Mouse (Mus musculus) cerebellum, adult 11-12 months (tissue): Measurements from ENCODE around the gene Hist1h3g.
"Not testable (repeated sequence)": the region's sequence is repeated elsewhere in the genome, so short reads cannot be mapped to it uniquely, and the experiment has no call there.

Source experiments
- DNase-seq: peaks from one replicate; pipeline ENCODE4 v3.0.0; 2022

Gene Hist1h3g

DNA sequence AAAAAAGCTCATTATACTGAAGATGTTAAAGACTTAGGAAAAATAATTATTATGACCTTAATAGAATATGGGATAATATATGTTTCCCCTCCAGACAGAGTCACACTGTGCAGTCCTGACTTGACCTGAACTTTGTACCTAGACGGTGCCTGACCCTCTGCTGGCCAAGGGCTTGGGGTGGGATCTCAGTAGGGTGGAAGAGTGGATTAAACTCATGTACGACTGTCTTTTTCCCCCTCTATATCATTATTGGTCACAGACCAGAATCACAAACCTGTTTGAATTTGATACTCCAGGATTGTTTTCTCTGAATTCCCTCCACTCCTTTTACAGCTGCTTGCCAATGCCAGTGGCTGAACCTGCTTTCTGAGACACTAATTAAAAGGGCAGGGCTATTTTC lies 25.5 kb downstream of the Hist1h3g start:
- not testable (repeated sequence) for DNase-seq

GRCm38 (mm10) chr13:23561531-23561882 lies 26.3 kb downstream of the Hist1h3g start:
- DNase-seq: not testable (repeated sequence)

- DNase-seq: peak; percentile 93
Observed at GRCm38 (mm10) chr13:23561883-23562659, 26.8 kb downstream of the Hist1h3g start, which contains the start of gene Hist1h3e. TSS of gene Hist1h3e (minus strand) at chr13:23562369.

DNA sequence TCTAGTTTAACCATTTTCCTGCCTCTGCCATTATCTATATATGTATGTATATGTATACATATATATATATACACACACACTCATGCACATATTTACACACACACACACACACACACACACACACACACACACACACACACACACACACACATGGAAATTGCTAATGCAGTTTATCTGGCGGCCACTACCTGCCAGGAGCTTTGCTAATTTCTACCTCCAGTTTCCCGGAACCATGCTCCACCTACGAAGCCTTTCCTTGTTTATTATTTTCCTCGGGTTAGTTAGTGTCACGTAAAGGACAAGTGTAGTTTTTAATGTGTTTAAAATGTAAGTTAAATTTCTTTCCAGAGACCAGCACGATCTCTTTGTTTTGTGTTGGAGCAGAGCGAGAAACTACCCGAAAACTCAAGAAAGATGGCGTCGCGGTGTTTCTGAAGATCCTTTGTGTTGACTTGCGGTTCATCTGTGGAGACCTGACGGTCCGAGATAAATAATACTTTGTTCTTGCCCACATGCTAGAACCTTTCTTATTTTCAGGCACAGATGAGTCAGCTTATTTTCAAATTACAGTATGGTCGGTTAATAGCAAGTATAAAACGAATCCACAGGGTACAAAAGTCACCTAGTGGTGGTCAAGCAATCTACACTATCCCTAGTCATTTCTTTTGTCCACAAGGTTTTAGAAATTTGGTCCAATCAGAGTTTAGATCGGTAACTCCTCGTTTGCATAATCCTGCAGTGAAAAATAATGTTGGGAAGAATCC lies 27.7 kb downstream of the Hist1h3g start:
- no peak for DNase-seq

DNA sequence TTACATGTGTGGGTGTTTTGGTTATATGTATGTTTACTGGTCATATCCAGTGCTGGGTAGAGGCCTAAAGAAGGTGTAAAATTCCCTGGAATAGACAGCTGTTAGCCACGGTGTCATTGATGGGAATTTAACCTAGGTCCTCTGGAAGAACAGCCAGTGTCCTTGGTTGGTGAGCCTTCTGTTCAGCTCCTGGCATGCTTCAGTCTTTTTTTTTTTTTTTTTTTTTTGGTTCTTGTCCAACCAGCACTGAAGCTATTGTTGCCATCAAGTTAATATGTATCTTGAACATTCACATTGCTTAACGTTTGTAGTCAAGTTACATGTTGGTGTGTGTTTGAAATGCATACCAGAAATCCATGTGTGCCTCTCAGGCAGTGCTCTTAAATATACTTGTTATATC lies 29.3 kb downstream of the Hist1h3g start:
- no peak for DNase-seq

DNA sequence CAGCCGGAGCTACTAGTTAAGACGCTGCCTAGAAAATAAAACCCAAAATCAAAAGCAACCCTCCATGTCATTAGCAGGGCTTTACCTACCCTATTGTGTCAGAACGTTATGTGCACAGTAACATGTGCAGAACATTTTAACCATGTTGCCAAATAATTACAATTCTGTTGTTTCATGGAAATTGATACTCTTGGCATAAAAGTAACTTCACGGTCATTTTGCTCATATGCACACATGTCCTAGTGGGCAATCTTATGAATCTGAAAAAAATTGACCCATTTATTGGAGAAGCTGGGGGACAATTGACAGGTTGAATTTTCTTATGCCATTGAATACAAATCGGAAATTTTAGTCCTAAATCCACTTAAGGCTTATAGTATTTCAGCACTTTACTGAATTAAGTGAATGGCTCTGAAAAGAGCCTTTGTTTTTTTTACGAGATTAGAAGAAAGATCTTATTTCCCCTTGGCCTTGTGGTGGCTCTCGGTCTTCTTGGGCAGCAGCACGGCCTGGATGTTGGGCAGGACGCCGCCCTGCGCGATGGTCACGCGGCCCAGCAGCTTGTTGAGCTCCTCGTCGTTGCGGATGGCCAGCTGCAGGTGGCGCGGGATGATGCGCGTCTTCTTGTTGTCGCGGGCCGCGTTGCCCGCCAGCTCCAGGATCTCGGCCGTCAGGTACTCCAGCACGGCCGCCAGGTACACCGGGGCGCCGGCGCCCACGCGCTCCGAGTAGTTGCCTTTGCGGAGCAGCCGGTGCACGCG lies 35.2 kb downstream of the Hist1h3g start:
- DNase-seq: not testable (repeated sequence)

DNA sequence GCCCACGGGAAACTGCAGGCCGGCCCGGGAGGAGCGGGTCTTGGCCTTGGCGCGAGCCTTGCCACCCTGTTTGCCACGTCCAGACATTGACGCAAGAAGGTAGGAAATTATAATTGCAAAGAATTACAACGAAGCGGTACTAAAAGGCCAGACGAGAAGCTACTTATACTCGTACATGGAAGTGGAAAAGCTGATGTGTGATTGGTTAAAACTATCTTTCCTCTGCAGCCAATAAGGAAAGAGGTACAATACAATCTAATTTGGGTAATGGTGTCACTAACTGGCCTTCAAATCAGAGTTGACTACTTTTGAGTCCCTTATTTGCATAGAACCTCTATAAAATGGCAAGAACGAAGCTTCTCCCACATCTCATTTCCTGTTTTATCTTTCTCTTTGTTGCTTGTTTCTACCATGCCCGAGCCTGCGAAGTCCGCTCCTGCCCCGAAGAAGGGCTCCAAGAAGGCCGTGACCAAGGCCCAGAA lies 35.8 kb downstream of the Hist1h3g start, which contains the start of the genes Hist1h2ae and Hist1h2bg:
Gene Hist1h2ae, minus strand, starts transcription at position 199 of the 482 bp plus-strand sequence.
Gene Hist1h2bg, plus strand, starts transcription at position 375 of the 482 bp plus-strand sequence.
- DNase-seq: peak; percentile 60

DNA sequence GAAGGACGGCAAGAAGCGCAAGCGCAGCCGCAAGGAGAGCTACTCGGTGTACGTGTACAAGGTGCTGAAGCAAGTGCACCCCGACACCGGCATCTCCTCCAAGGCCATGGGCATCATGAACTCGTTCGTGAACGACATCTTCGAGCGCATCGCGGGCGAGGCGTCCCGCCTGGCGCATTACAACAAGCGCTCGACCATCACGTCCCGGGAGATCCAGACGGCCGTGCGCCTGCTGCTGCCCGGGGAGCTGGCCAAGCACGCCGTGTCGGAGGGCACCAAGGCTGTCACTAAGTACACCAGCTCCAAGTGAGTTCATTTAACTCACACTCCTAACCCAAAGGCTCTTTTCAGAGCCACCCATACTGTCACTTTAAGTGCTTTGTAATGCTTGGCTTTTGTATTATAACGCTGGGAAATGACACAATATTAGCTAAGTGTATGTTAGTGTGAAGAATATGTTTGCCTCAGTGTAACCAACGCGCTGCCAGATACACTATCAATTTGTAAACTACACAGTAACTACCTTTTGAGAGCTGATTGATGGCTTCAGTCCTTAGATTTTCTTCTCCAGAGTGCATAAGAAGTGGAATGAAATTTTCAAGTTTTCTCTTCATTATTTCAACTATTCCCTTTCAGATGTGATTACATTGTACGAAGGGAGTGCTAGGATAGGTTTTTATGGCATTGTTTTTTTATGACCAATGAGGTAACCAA lies 36.4 kb downstream of the Hist1h3g start:
- not testable (repeated sequence) for DNase-seq

DNA sequence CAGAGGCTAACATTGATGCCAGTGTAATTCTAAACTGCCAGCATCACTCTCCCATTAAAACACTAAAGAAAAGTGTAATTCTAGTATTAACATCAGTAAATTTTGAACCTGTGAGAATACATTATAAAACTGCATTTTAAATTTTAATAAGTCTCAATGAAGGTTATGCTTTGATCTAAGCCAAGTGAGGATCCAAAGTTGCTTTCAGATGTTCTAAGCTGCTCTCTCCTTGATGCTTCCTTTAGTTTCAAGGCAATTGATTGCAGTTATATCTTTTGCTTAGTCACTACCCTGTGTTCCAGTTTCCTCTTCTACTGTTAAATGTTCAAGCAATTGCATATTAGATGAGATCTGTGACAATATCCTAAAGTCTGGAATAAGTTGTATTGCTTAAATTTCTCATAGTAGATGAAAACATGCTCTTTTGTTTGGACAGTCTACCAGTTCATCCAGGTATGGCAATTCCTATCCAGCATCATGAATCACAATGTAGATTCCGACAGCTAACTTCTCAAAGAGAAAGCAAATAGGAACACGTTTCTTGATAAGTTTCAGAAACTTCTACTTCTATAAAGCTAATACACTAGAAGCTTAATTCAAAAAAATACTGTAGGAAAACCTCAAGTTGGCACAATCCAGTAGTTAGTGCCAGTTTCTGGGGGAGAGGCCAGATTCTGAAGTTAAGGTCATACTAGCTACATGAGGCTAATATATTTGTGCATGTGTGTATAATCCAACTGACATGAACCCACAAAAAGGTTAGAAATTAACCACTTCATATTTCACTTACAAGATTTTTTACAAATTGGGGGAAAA lies 37.2 kb downstream of the Hist1h3g start:
- no peak for DNase-seq

DNA sequence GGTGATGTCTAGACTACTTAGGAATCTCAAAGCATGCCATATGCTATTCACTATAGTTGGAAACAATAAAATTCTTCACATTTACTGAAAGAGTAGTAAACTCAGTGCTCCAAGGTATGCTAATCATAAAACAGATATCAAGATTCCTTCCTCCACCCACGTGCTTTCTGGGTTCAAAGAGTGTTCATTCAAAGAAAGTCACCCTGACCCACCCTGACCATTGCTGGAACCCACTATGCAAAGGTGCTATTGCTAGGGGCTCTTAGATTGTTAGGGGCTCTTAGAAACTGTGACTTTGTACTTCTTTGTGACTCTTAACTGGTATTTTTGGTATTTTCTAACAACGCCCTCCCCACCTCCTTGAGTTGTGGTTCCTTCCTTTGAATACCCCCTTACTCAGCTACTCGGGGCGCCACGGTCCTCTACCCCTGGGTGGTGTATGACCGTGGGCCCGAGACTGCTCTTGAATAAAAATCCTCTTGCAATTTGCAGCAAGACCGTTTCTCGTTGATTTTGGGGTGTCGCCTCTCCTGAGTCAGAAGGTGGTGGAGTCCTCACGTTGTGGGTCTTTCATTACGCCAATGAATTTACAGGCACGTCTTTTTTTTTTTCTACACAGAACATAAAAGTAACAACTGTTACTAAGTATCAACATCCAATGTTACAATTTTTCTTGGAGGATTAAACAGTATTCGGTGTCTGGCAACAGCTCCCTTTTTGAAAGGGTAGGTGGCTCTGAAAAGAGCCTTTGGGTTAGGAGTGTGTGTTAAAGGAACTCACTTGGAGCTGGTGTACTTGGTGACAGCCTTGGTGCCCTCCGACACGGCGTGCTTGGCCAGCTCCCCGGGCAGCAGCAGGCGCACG lies 38.0 kb downstream of the Hist1h3g start:
- DNase-seq: not testable (repeated sequence)

DNA sequence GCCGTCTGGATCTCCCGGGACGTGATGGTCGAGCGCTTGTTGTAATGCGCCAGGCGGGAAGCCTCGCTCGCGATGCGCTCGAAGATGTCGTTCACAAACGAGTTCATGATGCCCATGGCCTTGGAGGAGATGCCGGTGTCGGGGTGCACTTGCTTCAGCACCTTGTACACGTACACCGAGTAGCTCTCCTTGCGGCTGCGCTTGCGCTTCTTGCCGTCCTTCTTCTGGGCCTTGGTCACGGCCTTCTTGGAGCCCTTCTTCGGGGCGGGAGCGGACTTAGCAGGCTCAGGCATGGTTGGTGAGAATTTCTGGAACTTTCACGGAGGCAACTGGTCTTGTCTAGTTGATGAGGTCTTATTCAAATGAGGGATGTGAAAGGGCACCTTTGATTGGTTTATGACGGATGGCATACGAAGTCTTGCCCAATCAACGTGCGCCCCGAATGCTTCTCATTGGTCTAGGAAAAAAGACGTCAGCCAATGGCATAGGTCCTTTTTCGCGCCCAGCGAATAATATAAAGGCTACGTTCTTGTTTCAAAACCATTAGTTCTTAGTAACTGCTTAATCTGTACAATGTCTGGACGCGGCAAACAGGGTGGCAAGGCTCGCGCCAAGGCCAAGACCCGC lies 38.8 kb downstream of the Hist1h3g start, which contains the start of the genes Hist1h2bf and Hist1h2ad:
Gene Hist1h2bf, minus strand, starts transcription at position 299 of the 627 bp plus-strand sequence.
Gene Hist1h2ad, plus strand, starts transcription at position 484 of the 627 bp plus-strand sequence.
- DNase-seq: peak; percentile 85

- DNase-seq: not testable (repeated sequence)
Observed at GRCm38 (mm10) chr13:23574546-23575170, 39.4 kb downstream of the Hist1h3g start.

GRCm38 (mm10) chr13:23575271-23575851 lies 40.1 kb downstream of the Hist1h3g start, which contains the start of gene Hist1h3d:
TSS of gene Hist1h3d (plus strand) at chr13:23575763.
- no peak for DNase-seq

DNA sequence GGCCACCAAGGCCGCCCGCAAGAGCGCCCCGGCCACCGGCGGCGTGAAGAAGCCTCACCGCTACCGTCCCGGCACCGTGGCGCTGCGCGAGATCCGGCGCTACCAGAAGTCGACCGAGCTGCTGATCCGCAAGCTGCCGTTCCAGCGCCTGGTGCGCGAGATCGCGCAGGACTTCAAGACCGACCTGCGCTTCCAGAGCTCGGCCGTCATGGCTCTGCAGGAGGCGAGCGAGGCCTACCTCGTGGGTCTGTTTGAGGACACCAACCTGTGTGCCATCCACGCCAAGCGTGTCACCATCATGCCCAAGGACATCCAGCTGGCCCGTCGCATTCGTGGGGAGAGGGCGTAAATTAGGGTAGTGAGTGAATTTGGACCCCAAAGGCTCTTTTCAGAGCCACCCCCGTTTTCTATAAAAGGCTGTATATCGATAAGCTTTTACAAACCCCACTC lies 40.7 kb downstream of the Hist1h3g start:
- DNase-seq: not testable (repeated sequence)

GRCm38 (mm10) chr13:23576351-23576881 lies 41.2 kb downstream of the Hist1h3g start:
- DNase-seq: no peak

DNA sequence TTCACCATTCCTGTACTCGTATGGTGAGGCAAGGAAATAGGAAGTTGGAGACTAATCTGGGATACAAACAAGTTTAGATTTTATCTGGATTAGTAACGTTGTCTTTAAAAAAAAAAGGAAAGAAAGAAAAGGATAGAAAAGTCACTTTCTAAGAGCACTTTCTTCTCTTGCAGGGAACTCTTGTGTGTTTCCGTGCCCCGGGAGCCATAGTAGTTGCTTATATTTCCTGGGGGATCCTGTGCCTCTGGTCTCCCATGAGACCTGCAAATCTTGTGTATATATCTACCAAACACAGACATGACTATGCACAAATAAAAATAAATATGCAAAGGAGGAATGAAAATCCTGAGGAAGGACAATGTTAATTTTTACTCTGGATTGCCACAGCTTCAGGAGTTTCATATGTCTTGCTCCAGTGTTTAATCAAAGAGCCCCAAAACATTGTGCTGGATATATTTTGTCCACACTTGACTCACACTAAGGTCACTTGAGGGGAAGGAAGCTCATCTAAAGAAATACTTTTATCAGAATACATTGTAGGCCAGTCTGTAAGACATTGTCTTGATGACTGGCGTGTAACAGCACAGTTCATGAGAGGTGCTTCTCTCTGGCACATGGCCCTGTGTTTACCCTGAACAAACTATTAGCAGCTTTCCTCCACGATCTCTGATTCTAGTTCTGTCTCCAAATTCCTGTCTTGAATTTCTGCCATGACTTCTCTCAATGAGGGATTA lies 41.9 kb downstream of the Hist1h3g start:
- DNase-seq: no peak

GRCm38 (mm10) chr13:23577835-23578234 lies 42.6 kb downstream of the Hist1h3g start:
- DNase-seq: no peak
